22 mouse cellular contexts compared by ENCODE assay signal in the genomic region with DNA sequence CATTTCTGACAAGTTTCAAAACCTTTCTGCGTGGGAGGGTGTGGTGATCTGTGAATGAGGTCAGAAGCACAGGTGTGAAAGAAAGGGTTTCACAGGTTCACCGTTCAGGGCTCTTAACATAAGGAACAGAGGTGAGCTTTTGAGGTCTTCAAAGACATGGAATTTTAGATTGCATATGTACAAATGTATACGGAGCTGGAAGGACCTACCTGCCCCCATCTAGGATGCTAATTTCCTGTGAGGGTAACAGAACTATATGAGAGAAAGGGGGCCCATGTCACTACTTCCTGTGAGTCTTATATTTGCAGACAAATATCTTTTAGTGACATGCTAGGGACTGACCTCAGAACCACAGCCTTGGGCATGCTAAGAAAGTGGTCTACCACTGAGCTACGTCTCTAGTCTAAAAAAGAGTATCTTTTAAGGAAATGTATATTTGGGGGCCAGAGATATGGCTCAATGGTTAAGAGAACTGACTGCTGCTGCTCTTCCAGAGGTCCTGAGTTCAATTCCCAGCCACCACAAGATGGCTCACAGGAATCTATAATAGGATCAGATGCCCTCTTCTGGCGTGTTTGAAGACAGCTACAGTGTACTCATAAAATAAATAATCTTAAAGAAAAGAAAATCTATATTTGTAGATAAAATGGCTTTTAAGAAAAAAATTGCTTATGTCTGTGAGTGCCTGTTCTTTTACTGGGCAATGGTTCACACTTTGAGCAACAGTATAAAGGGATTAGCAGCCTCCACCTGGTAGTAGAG. TPM values are rescaled to one million over a fixed set of nuclear protein-coding genes. Genes with fewer than 3 reads are reported as not detected.
DNase-seq lines count a peak whose midpoint lies in the region; ATAC-seq and TF ChIP-seq lines count a peak whose summit lies in the region.
"Had no signal": no experiment of that assay in that cellular context is flagged by ENCODE, and none has a peak within 500 bp of the region (broad histone marks: within the 10 kb centered on the region; RNA-seq: fewer than 3 reads in every experiment).

No protein-coding gene starts in this region.

- H3K27me3 ChIP-seq in MEL (ENCODE audit: control insufficient read depth in 1 of 2, insufficient read depth in 2 of 2, low read length in 2 of 2), result no peaks in the 10 kb centered on the region
- no peaks in the 10 kb centered on the region for H3K27me3 ChIP-seq in heart, embryonic 12.5 days (replicated peaks)
- H3K27me3 ChIP-seq: embryonic facial prominence, embryonic 12.5 days; hindbrain, embryonic 15.5 days; limb, embryonic 12.5 days; midbrain, embryonic 13.5 days had no signal

- 0 out of 2 replicates have a peak, but pooled peaks have one; percentile 4 for ATAC-seq in megakaryocyte progenitor cell, adult 5-6 weeks (replicated peaks; ENCODE audit: poor library complexity)
- no peak for ATAC-seq in heart, embryonic 12.5 days (ENCODE audit: insufficient number of reproducible peaks, low FRiP score)
- ATAC-seq: midbrain, embryonic 13.5 days had no signal

- TF ChIP-seq CTCF in left cerebral cortex, adult 2 months (IDR thresholded peaks at IDR 0.05), result peak; percentile 21
- peak in 1 of 3 experiments; percentile 49; a peak in 2 of 6 replicates for TF ChIP-seq CTCF in MEL (IDR thresholded peaks at IDR 0.05 in 2 of 3, conservative IDR thresholded peaks at IDR 0.05 in 1 of 3; ENCODE audit: control insufficient read depth in 1 of 3, insufficient read depth in 1 of 3, low read depth in 2 of 3, low read length in 3 of 3, poor library complexity in 1 of 3, severe bottlenecking in 1 of 3)

- H3K9me3 ChIP-seq in MEL (replicated peaks; ENCODE audit: insufficient read depth, low read length), result no peaks in the 10 kb centered on the region
- H3K9me3 ChIP-seq in heart, embryonic 12.5 days (replicated peaks), result no peaks in the 10 kb centered on the region
- H3K9me3 ChIP-seq: embryonic facial prominence, embryonic 12.5 days; forebrain, embryonic 10.5 days; hindbrain, embryonic 15.5 days; limb, embryonic 12.5 days; midbrain, embryonic 13.5 days had no signal

- no peak for TF ChIP-seq POLR2A in MEL (IDR thresholded peaks at IDR 0.05; ENCODE audit: control insufficient read depth in 1 of 2, insufficient read depth in 1 of 2, low read depth in 1 of 2, low read length in 2 of 2, poor library complexity in 1 of 2)

- H3K9ac ChIP-seq in MEL (ENCODE audit: control insufficient read depth, low read depth, low read length, poor library complexity, severe bottlenecking), result no peak overlapping the region
- H3K9ac ChIP-seq in heart, embryonic 12.5 days, result no peak overlapping the region
- H3K9ac ChIP-seq: embryonic facial prominence, embryonic 12.5 days; hindbrain, embryonic 15.5 days; limb, embryonic 12.5 days; midbrain, embryonic 13.5 days had no signal

- no peaks in the 10 kb centered on the region for H3K79me2 ChIP-seq in MEL (ENCODE audit: control insufficient read depth, insufficient read depth, low read length, poor library complexity)

- H3K4me3 ChIP-seq in left cerebral cortex, adult 2 months, result no peak overlapping the region
- H3K4me3 ChIP-seq in MEL (ENCODE audit: control insufficient read depth in 1 of 2, insufficient read depth in 1 of 2, low read depth in 2 of 2, low read length in 2 of 2), result no peak overlapping the region
- H3K4me3 ChIP-seq in heart, embryonic 12.5 days, result no peak overlapping the region
- H3K4me3 ChIP-seq: embryonic facial prominence, embryonic 12.5 days; forebrain, embryonic 10.5 days; hindbrain, embryonic 15.5 days; limb, embryonic 12.5 days; midbrain, embryonic 13.5 days had no signal

- no peak overlapping the region for H3K27ac ChIP-seq in left cerebral cortex, adult 2 months
- H3K27ac ChIP-seq in MEL (ENCODE audit: control insufficient read depth, low read depth, low read length), result peak overlapping the region; percentile 63
- H3K27ac ChIP-seq in heart, embryonic 12.5 days (ENCODE audit: poor library complexity, severe bottlenecking), result no peak overlapping the region
- H3K27ac ChIP-seq: embryonic facial prominence, embryonic 12.5 days; forebrain, embryonic 10.5 days; hindbrain, embryonic 15.5 days; limb, embryonic 12.5 days; midbrain, embryonic 13.5 days had no signal

- intact Hi-C loops in left cerebral cortex, adult 2 months (cut with DNase I), result loop anchor here (2.0 to 5.0 kb wide), 2 partner anchors 167 to 183 kb away; no protein-coding TSS in a partner anchor
- intact Hi-C loops in left cerebral cortex, postnatal 10 days (cut with DNase I), result no loop called here

- peak; percentile 17; the same call in 1 of the 2 replicates for TF ChIP-seq RAD21 in MEL (IDR thresholded peaks at IDR 0.05; ENCODE audit: low read depth, low read length)

- H3K4me2 ChIP-seq in heart, embryonic 12.5 days, result no peak overlapping the region
- H3K4me2 ChIP-seq: embryonic facial prominence, embryonic 12.5 days; hindbrain, embryonic 15.5 days; limb, embryonic 12.5 days; midbrain, embryonic 13.5 days had no signal

- peaks cover 0 to 31% of the 10 kb centered on the region in 2 experiments; a peak in 2 of 4 replicates for H3K36me3 ChIP-seq in MEL (ENCODE audit: control insufficient read depth in 1 of 2, insufficient read depth in 2 of 2, low read length in 2 of 2)
- H3K36me3 ChIP-seq in heart, embryonic 12.5 days, result no peaks in the 10 kb centered on the region
- H3K36me3 ChIP-seq: embryonic facial prominence, embryonic 12.5 days; forebrain, embryonic 10.5 days; hindbrain, embryonic 15.5 days; limb, embryonic 12.5 days; midbrain, embryonic 13.5 days had no signal

- peak in 1 of 2 experiments; percentile 4; a peak in 1 of 4 replicates for TF ChIP-seq EP300 in MEL (IDR thresholded peaks at IDR 0.05; ENCODE audit: low read depth in 1 of 2, low read length in 2 of 2)

- WGBS in heart, embryonic 12.5 days, result 81% methylated on average over 5 of the region's 5 CpGs

- H3K4me1 ChIP-seq in MEL (ENCODE audit: control insufficient read depth in 1 of 2, insufficient read depth in 2 of 2, low read length in 2 of 2), result peaks cover 22 to 28% of the 10 kb centered on the region in 2 experiments
- peaks cover 48% of the 10 kb centered on the region for H3K4me1 ChIP-seq in heart, embryonic 12.5 days (replicated peaks)
- H3K4me1 ChIP-seq: forebrain, embryonic 10.5 days; midbrain, embryonic 13.5 days had no signal

- no peak for DNase-seq in left cerebral cortex, adult 2 months (ENCODE audit: extremely low spot score in 1 of 2, low spot score in 2 of 2)
- DNase-seq in left cerebral cortex, postnatal 10 days (ENCODE audit: extremely low spot score in 1 of 2, low spot score in 2 of 2), result no peak
- peak; percentile 48 for DNase-seq in MEL (ENCODE audit: low read depth, low spot score)
- DNase-seq in induced T-regulatory cell, adult 2 months (ENCODE audit: low read depth), result peak; percentile 44
- no peak for DNase-seq in spleen, postnatal 10 days (ENCODE audit: low spot score in 2 of 2)
- no peak for DNase-seq in spleen, adult 12 weeks (ENCODE audit: low spot score)
- DNase-seq: cerebellum, postnatal 14 days; heart, adult 18-20 months; kidney, adult 8-10 months; lung, postnatal 14 days; right cerebral cortex, postnatal 25 days; thymus, adult 18-20 months had no signal

RNA-seq across cellular contexts. Expression of a gene that starts 23.0 kb away (rescaled TPM):
- 100 to 1,000 TPM; 106 to 111 TPM for total RNA-seq in left cerebral cortex, adult 2 months (2021)
- 100 to 1,000 TPM; 101 to 105 TPM for total RNA-seq in left cerebral cortex, postnatal 10 days (2021)
- total RNA-seq in MEL (2012; rRNA removed), result 239 and 256 TPM in 2 replicates
- 100 to 1,000 TPM; 420 to 875 TPM for polyA plus RNA-seq in MEL (2012; ENCODE audit: insufficient read depth in 1 of 2, insufficient read length in 2 of 2, low read depth in 1 of 2, low replicate concordance in 2 of 2, missing spikeins in 1 of 2)
- 145 and 175 TPM in 2 replicates for total RNA-seq in megakaryocyte progenitor cell, adult 5-6 weeks (2015)
- 390 and 507 TPM in 2 replicates for total RNA-seq in megakaryocyte progenitor cell, adult 5-6 weeks (2017)
- 146 and 151 TPM in 2 replicates for polyA plus RNA-seq in heart, embryonic 12.5 days (2016; fragmentation: Nextera tagmentation; extraction: Ambion mirVana)

RNA-seq across cellular contexts. Expression of a gene that starts 23.3 kb away (rescaled TPM):
- 1 to 10 TPM; 2.0 to 2.6 TPM for total RNA-seq in left cerebral cortex, adult 2 months (2021)
- total RNA-seq in left cerebral cortex, postnatal 10 days (2021), result 1 to 10 TPM; 1.9 to 2.2 TPM
- 0.26 TPM in 1 of 2 replicates, not detected in the other for total RNA-seq in MEL (2012; rRNA removed)
- under 1 TPM in 1 of 2 experiments, not detected in 1; 0.36 TPM for polyA plus RNA-seq in MEL (2012; ENCODE audit: insufficient read depth in 1 of 2, insufficient read length in 2 of 2, low read depth in 1 of 2, low replicate concordance in 2 of 2, missing spikeins in 1 of 2)
- total RNA-seq in megakaryocyte progenitor cell, adult 5-6 weeks (2015), result 1.5 and 2.5 TPM in 2 replicates
- 0.46 TPM in 1 of 2 replicates, not detected in the other for total RNA-seq in megakaryocyte progenitor cell, adult 5-6 weeks (2017)
- 0.67 and 0.87 TPM in 2 replicates for polyA plus RNA-seq in heart, embryonic 12.5 days (2016; fragmentation: Nextera tagmentation; extraction: Ambion mirVana)

RNA-seq across cellular contexts. Expression of a gene that starts 26.0 kb away (rescaled TPM):
- total RNA-seq in left cerebral cortex, adult 2 months (2021), result not detected
- not detected for total RNA-seq in left cerebral cortex, postnatal 10 days (2021)
- total RNA-seq in MEL (2012; rRNA removed), result not detected in 2 replicates
- not detected for polyA plus RNA-seq in MEL (2012; ENCODE audit: insufficient read depth in 1 of 2, insufficient read length in 2 of 2, low read depth in 1 of 2, low replicate concordance in 2 of 2, missing spikeins in 1 of 2)
- 8.4 and 12.8 TPM in 2 replicates for total RNA-seq in megakaryocyte progenitor cell, adult 5-6 weeks (2015)
- 15.9 and 16.4 TPM in 2 replicates for total RNA-seq in megakaryocyte progenitor cell, adult 5-6 weeks (2017)
- 0.49 TPM in 1 of 2 replicates, not detected in the other for polyA plus RNA-seq in heart, embryonic 12.5 days (2016; fragmentation: Nextera tagmentation; extraction: Ambion mirVana)
- total RNA-seq: heart, adult 18-20 months; left cerebral cortex, adult 18-20 months had no signal
- polyA plus RNA-seq: embryonic facial prominence, embryonic 12.5 days; forebrain, embryonic 10.5 days; heart, postnatal 0 days; hindbrain, embryonic 15.5 days; limb, embryonic 12.5 days; midbrain, embryonic 13.5 days; neural tube, embryonic 11.5 days had no signal

RNA-seq across cellular contexts. Expression of a gene that starts 33.7 kb away (rescaled TPM):
- total RNA-seq in left cerebral cortex, adult 2 months (2021), result not detected
- total RNA-seq in left cerebral cortex, postnatal 10 days (2021), result not detected
- 0.42 TPM in 1 of 2 replicates, not detected in the other for total RNA-seq in MEL (2012; rRNA removed)
- under 1 TPM in 1 of 2 experiments, not detected in 1; 0.17 TPM for polyA plus RNA-seq in MEL (2012; ENCODE audit: insufficient read depth in 1 of 2, insufficient read length in 2 of 2, low read depth in 1 of 2, low replicate concordance in 2 of 2, missing spikeins in 1 of 2)
- 43.2 and 74.2 TPM in 2 replicates for total RNA-seq in megakaryocyte progenitor cell, adult 5-6 weeks (2015)
- 135 and 270 TPM in 2 replicates for total RNA-seq in megakaryocyte progenitor cell, adult 5-6 weeks (2017)
- polyA plus RNA-seq in heart, embryonic 12.5 days (2016; fragmentation: Nextera tagmentation; extraction: Ambion mirVana), result 0.39 and 3.1 TPM in 2 replicates
- total RNA-seq: heart, adult 18-20 months; left cerebral cortex, adult 18-20 months had no signal
- polyA plus RNA-seq: forebrain, embryonic 10.5 days; heart, postnatal 0 days; neural tube, embryonic 11.5 days had no signal

RNA-seq across cellular contexts. Expression of a gene that starts 33.8 kb away (rescaled TPM):
- total RNA-seq in left cerebral cortex, adult 2 months (2021), result 100 to 1,000 TPM; 130 to 148 TPM
- 10 to 100 TPM; 77.8 to 88.7 TPM for total RNA-seq in left cerebral cortex, postnatal 10 days (2021)
- 5.5 and 5.9 TPM in 2 replicates for total RNA-seq in MEL (2012; rRNA removed)
- polyA plus RNA-seq in MEL (2012; ENCODE audit: insufficient read depth in 1 of 2, insufficient read length in 2 of 2, low read depth in 1 of 2, low replicate concordance in 2 of 2, missing spikeins in 1 of 2), result 1 to 10 TPM in 1 of 2 experiments, not detected in 1; 9.9 TPM
- total RNA-seq in megakaryocyte progenitor cell, adult 5-6 weeks (2015), result 0.59 and 0.85 TPM in 2 replicates
- 1.6 and 4.7 TPM in 2 replicates for total RNA-seq in megakaryocyte progenitor cell, adult 5-6 weeks (2017)
- 33.2 and 36.6 TPM in 2 replicates for polyA plus RNA-seq in heart, embryonic 12.5 days (2016; fragmentation: Nextera tagmentation; extraction: Ambion mirVana)

Comparison
In these comparisons a context has a peak if more than half of its experiments do, and no peak if none do; other contexts are left out.
1. DNase-seq: peak in MEL (single experiment) and induced T-regulatory cell, adult 2 months (single experiment); none in left cerebral cortex, adult 2 months (0 of 2), left cerebral cortex, postnatal 10 days (0 of 2), spleen, postnatal 10 days (0 of 2) and spleen, adult 12 weeks (single experiment).